Mouse (Mus musculus) macrophage (primary cell): ENCODE measurements around the gene Aspscr1. TPM values are rescaled to one million over a fixed set of nuclear protein-coding genes. Genes with fewer than 3 reads are reported as not detected.

Experiments used
- H3K27ac ChIP-seq: fragments of 350-480 bp; formaldehyde crosslinking; 2 replicates; pipeline ENCODE4 v1.9.0; 2021
- H3K36me3 ChIP-seq: fragments of 350-480 bp; formaldehyde crosslinking; 2 replicates; pipeline ENCODE4 v1.9.0; 2021; ENCODE audit errors: inconsistent target
- H3K4me3 ChIP-seq: fragments of 350-480 bp; formaldehyde crosslinking; 2 replicates; pipeline ENCODE4 v1.9.0; 2021; ENCODE audit errors: inconsistent target
- H3K79me2 ChIP-seq: fragments of 350-480 bp; formaldehyde crosslinking; 2 replicates; pipeline ENCODE4 v1.9.0; 2021; ENCODE audit errors: inconsistent target
- WGBS: methylation state at CpG from one replicate; pipeline ENCODE4 v1.1.7; 2026; ENCODE audit warnings: inconsistent platforms; ENCODE audit not compliant: missing documents; 5-methylcytosine and 5-hydroxymethylcytosine counted together
- polyA plus RNA-seq: library from polyadenylated mRNA; stranded (reverse); fragments of 250-400 nt; gene quantifications from 3 replicates; pipeline ENCODE4 v1.2.4, GENCODE M21; 2018; ENCODE audit warnings: inconsistent platforms
- total RNA-seq, 78 experiments: library from RNA; depleted of rRNA; stranded (reverse); fragments of 250-400 nt; gene quantifications; 1 replicate in 9 of 78; 2 replicates in 24 of 78; 3 replicates in 43 of 78; 4 replicates in 2 of 78; pipeline ENCODE4 v1.2.4; 2018; ENCODE audit warnings: inconsistent platforms in 56 of 78

The Aspscr1 gene
- total RNA-seq (2018; cell fraction: chromatin; rRNA removed), result 100 to 1,000 TPM in 20 of 26 experiments, 10 to 100 TPM in 6; 64.8 to 258 (median 143) TPM
- total RNA-seq (2018; cell fraction: cytosol; rRNA removed), result 10 to 100 TPM; 30.1 to 47.4 (median 37.5) TPM
- 100 to 1,000 TPM in 6 of 26 experiments, 10 to 100 TPM in 20; 38.1 to 124 (median 84.0) TPM for total RNA-seq (2018; cell fraction: nucleus; rRNA removed)
- polyA plus RNA-seq, result 21.6 to 38.8 TPM (median 34.8 TPM) in 3 replicates

DNA sequence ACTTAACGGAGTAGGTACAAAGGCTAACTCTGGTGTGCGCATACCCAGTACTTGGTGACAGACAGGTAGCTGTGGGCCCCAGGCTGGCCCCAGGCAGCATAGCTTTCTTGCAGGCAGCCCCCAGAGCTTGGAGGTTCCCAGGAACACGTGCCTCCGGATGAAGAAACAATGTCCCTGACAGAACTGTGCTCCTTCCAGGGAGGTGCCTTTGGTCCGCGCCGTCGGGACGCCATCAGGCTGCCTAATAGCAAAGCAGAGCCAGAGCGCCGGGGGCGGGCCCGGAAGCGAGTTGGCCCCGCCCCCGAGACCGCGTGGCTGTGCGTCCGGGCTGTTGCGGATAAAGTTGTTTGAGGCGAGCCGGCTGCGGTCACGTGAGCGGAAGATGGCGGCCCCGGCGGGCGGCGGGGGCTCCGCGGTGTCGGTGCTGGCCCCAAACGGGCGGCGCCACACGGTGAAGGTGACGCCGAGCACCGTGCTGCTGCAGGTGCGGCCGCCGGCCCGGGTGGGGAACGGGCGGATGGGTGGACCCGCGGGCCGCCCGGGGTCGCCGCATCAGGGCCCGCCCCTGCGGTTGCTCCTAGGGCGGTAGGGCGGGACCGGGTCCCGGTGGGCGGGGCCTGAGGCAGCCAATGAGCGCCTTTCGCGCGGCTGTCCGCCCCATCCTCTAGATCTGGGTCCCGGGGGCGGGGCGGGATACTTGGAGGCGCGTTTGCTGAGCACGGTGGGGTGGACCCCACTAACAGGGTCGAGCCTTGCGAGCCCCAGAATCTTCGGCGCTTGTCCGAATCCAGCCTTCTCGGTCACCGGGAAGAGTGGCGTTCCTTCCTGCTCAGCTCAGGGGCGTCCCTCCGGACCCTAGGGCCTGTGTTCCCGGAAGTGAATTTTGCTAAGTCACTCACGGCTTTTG lies at the start of gene Aspscr1:
TSS of gene Aspscr1 (plus strand) at position 287 of the 907 bp plus-strand sequence.
- peak within 1 kb of the TSS; percentile 74 for H3K4me3 ChIP-seq
- H3K27ac ChIP-seq, result peak within 1 kb of the TSS; percentile 88
- peaks cover 32% of the 10 kb centered on the region; the same call in 1 of the 2 replicates for H3K79me2 ChIP-seq
- WGBS, result under 1% methylated on average over 82 of the region's 83 CpGs
- peaks cover 3% of the 10 kb centered on the region; the same call in 1 of the 2 replicates for H3K36me3 ChIP-seq

DNA sequence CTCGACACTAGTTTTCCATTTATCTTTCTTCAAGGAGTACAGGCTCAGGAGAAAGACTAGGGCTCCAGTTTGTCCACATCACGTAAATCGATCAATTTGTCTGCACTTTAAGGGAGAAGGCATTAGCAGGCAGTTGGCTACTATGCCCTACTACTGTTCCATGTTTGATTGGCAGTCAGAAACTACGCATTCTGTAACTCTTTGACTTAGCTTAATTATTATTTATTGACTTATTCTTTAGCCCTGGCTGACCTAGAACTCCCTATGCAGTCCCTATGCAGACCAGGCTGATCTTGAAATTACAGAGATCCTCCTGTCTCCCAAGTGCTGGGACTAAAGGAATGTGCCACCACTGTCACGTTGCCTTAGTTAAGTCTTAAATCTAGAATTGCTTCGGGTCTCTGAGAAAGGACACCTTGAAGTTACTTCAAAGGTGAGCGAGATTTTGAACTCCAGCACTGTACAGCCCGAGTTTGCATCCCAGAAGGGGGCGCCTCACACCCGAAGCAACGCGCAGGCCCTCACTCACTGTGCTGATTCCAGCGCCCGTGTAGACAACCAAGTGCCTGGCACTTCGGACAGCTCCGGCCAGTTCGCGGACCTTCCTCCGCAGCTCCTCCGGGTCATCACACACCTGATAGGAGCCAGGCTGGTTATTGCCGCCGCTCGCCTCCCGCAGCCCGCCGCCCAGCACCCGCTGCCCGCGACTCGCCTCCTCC lies 48.7 kb upstream of the Aspscr1 start:
- peaks cover 47% of the 10 kb centered on the region for H3K36me3 ChIP-seq
- WGBS, result 14% methylated on average over 26 of the region's 30 CpGs
- H3K79me2 ChIP-seq, result peaks cover 81% of the 10 kb centered on the region
- peak overlapping the region; percentile 36 for H3K4me3 ChIP-seq
- peak overlapping the region; percentile 5; the same call in 1 of the 2 replicates for H3K27ac ChIP-seq

DNA sequence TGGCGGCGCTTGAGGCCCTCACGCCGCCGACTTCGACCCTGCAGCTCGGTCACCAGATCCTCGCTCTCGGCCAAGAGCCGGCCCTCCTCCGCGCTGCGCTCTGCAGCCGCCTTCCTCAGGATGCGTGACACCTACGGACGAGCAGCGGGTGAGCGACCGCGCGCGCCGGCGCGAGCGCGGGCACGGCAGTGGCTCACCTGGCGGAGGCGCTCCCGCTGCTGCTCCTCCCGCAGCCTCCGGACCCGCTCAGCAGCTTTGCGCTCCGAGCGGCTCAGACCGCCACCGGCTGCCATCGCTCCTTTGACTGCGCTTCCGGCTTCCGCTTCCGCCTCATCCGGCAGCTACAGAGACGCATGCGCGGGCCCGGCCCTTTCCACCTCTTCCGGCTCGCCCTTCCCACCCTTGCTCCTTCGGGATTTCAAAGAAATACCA lies 48.1 kb upstream of the Aspscr1 start:
- Histone ChIP-seq H3K36me3 (peaks cover 41% of the 10 kb centered on the region), H3K79me2 (peaks cover 85% of the 10 kb centered on the region), H3K4me3 (peak overlapping the region; percentile 36), H3K27ac (peak overlapping the region; percentile 99)
- under 1% methylated on average over 48 of the region's 53 CpGs for WGBS

DNA sequence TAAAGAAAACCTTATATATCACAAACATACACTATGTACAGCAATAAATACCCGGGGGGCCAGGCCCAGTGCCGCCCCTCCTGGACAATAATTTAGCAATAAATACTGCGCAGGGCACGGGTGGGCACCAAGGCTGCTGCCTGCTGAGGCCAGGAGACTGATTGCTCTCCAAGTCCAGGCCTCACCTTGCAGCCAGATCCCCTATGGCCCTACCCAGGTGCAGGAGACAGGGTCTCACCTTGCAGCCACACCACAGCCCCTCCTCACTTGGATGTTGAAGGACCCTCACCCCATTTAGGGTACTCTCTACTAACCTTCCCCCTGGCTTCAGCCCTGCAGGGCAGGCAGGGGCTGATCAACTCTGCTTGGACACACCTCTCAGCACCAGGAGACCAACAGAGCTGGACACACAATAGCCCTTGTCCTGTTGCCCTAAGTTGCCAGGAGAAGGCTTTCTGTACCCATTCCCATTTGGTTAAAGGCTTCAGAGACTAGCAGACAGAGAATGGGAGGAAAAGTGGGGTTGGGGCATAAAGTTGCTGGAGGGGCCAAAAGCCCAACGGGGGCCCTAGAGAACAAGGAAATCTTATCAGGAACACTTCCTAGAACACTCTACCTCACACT lies 47.5 kb upstream of the Aspscr1 start, which contains the start of gene Sirt7:
TSS of gene Sirt7 (minus strand) at position 89 of the 624 bp plus-strand sequence.
- peak within 1 kb of the TSS; percentile 36 for H3K4me3 ChIP-seq
- 12% methylated on average over 5 of the region's 5 CpGs for WGBS
- H3K36me3 ChIP-seq, result peaks cover 35% of the 10 kb centered on the region
- peaks cover 90% of the 10 kb centered on the region for H3K79me2 ChIP-seq
- peak within 1 kb of the TSS; percentile 99 for H3K27ac ChIP-seq

DNA sequence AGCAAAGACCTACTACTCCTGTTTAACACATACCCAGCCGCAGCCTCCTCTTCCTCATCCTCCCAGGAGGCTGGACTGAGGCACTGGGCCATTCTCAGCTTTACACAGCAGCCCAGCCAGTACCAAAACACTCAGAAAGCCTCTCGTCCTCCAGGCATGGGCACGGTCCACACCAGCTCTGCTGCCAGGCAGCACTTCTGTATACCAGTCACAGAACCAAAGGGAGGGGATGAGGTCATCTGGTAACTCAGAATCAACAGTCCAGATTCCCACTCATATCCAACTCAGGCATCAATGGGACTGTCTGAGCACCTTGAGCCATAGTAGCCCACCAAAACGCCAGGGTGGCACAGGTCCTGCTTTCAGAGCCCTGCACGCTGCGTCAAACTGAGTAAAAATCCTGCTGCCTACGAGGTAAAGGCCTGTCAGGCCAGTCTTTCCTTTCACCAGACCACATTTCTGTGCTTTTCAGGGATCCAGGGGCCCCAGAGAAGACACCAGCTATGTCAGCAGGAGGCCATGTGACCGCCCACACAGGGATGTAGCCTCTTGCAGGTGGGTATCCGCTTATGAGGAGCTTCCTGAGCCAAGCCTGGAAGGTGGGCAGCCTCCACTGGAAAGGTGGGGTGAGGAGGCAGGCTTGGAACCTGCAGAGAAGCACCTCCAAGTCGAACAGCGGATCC lies 45.8 kb upstream of the Aspscr1 start:
- Histone ChIP-seq H3K27ac (peak overlapping the region; percentile 99), H3K4me3 (no peak overlapping the region), H3K79me2 (peaks cover 92% of the 10 kb centered on the region), H3K36me3 (peaks cover 19% of the 10 kb centered on the region)
- whole genome bisulfite sequencing, result 68% methylated on average over 11 of the region's 11 CpGs

DNA sequence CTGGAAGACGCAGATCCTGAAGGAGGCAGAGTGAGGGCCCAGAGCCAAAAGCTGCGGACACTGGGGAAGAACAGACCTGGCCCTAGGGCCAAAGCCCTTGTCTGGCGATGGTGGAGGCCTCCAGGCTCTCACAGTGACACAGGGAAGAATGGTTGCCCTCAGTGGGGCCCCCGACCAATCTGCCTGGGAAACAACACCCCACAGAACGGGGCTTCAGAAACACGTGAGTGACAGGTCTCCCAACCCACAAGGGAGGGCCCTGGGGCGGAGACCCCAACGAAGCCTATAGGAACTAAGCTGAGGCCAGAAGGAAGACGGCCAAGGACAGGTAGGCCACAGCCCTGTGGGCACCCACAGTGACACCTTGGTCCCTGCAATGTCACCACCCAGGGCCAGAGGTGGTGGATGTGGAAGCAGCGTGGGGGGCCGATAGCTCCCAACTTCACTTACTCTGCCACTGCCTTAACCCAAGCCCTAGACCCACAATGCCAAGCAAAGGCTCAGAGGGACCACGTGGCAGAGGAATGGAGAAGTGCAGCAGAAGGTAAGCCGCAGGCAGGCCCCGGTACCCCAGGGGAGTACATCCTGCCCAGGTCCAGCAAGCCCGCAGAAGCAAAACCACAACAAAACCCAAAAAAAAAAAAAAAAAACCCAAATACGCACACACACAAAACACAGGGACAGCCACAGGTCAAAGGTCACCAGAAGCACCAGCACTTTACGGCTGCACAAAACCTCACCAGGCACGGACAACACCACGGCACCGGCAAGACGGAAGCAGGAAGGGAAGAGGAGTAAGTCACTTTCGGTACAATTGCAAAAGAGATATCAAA lies 45.1 kb upstream of the Aspscr1 start:
- H3K36me3 ChIP-seq, result peaks cover 11% of the 10 kb centered on the region; the same call in 1 of the 2 replicates
- peak overlapping the region; percentile 99 for H3K27ac ChIP-seq
- peaks cover 91% of the 10 kb centered on the region for H3K79me2 ChIP-seq
- H3K4me3 ChIP-seq, result peak overlapping the region; percentile 4; the same call in 1 of the 2 replicates
- 21% methylated on average over 21 of the region's 22 CpGs for WGBS

DNA sequence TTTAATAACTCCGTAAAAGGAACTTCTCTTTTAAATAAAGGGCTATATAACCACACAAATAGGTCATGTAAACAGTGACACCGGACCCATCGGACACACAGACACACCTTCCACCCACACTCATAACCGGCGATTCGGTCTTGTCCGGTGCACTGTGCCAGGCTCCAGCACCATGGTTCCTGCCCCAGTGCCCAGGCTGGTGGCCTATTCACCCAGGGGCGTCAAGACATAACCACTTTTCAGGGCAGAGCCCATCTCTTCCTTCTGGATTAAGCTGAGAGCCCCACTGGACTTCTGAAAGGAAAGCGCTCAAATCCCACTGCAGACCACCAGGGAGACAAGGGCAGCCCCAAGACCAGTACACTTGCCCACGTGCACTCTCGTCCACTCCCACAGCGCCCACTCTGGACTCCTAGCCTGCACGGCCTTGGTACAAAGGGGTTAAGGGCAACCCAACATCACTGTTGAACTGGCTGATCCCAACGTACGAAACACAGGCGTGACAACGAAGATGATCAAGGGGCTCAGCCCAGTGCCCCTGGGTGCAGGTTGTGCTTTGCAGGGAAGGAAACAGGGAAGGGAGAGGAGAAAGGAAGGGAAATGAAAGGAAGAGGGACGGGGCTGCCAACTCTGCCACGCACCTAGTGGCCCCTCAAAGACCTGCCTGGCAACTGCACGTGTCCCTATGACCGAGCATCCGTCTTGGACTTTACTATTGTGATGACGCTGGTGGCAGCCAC lies 44.0 kb upstream of the Aspscr1 start:
- 56% methylated on average over 22 of the region's 23 CpGs for WGBS
- peak overlapping the region; percentile 99 for H3K27ac ChIP-seq
- peak overlapping the region; percentile 4; the same call in 1 of the 2 replicates for H3K4me3 ChIP-seq
- H3K79me2 ChIP-seq, result peaks cover 80% of the 10 kb centered on the region
- 0 out of 2 replicates have a peak, but pooled peaks cover under 1% of the 10 kb centered on the region for H3K36me3 ChIP-seq

DNA sequence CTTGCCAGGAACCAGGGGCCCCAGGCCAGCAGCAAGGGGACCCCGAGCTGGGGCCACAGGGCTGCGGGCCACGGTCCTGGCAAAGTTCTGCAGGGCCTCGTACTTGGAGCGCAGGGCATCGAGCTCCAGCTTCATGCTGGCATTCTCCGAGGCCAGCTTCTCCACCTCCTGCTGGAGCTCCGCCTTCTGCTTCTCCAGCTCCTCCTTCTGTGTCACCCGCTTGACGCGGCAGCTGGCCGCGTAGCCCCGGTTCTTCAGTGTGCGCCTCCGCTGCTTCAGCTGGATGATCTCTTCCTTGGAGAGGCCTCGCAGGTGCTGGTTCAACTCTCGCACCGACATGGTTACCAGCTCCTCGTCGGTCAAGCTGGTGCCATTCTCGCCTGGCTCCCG lies 43.4 kb upstream of the Aspscr1 start:
- 2% methylated on average over 23 of the region's 23 CpGs for WGBS
- Histone ChIP-seq H3K36me3 (no peaks in the 10 kb centered on the region), H3K27ac (peak overlapping the region; percentile 99), H3K79me2 (peaks cover 78% of the 10 kb centered on the region), H3K4me3 (peak overlapping the region; percentile 52)

DNA sequence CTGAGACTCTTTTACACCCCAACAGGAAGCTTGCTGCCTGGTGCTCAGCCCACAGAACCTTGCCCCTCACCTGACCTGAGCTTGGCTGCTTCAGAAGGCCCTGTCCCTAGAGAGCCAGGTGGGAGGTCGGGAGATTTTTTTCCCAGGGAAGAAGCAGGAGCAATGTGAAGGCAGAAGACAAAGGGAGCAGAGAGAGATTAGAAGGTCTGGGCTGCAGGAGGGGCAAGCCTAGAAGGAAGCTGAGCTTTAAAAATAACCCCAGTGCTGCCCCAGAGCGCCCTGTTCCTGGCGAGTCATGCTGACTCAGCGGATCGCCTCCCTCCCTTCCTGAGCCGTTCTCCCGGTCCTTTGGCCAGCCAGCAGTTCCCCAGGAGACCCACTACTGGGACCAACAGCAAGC lies 42.9 kb upstream of the Aspscr1 start:
- Histone ChIP-seq H3K36me3 (no peaks in the 10 kb centered on the region), H3K27ac (peak overlapping the region; percentile 99), H3K4me3 (peak overlapping the region; percentile 52), H3K79me2 (peaks cover 83% of the 10 kb centered on the region)
- 0% methylated on average over 7 of the region's 7 CpGs for WGBS

DNA sequence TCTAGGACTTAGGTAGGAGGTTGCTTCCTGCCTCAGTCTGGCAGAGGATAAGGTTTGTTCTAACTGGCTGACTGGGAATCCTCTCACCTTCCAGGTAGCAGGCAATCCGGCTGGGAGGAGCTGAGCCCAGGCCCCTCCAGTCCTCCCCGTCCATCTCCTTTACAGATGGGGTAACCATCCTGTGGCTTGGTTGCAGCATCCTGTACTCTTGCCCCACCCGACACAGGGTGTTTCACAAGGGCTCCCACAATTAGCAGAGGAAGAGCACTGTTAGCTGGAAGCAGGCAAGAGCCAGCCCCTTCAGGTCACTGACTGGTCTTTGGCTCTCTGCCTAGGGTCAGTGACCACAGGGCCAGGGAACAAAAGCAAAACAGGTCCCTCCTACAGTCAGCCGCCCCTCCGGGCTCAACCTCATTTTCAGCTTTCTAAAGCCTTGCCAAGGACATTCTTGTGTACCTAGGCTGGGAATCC lies 42.3 kb upstream of the Aspscr1 start:
- peak overlapping the region; percentile 99 for H3K27ac ChIP-seq
- peaks cover 79% of the 10 kb centered on the region for H3K79me2 ChIP-seq
- H3K36me3 ChIP-seq, result no peaks in the 10 kb centered on the region
- 0% methylated on average over 5 of the region's 5 CpGs for WGBS
- peak overlapping the region; percentile 52 for H3K4me3 ChIP-seq

DNA sequence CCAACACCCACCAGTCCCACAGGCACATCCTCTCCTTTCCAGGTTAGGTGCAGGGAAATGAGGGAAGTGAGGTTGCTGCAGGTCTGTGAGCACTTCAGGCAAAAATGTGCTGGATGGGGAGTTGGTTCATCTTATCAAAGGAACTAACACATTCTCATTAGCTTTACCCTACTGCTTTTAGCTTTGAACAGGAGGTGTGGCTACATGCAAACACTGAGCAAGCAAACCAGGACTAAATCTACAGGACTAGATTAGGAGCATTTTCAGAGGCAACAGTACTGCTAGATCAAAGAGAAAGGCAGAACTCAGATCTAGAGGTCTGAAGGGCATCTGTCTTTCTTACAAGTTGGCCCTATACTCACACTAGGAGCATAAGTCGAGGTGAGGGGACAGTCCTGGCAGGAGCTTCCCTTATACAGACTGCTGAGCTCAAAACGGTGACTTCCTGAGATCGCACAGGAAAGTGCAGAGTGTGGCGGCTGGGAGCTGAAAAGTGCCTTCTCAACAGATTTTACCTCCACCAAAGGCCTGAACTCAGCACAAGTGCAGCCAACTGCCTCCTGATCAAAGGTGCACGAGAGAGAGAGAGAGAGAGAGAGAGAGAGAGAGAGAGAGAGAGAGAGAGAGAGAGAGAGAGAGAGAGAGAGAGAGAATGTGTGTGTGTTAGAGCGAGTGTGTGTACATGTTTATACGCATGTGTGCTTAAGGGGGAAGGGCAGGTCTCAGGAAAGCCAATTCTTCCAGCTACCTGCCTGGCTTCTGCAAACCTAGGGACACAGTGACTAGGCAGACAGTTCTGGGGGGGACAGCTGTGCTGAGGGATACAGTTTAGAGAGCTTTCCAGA lies 41.7 kb upstream of the Aspscr1 start:
- Histone ChIP-seq H3K79me2 (peaks cover 73% of the 10 kb centered on the region), H3K36me3 (no peaks in the 10 kb centered on the region), H3K27ac (peak overlapping the region; percentile 99), H3K4me3 (peak overlapping the region; percentile 71)
- 4% methylated on average over 7 of the region's 7 CpGs for WGBS
